ENCODE assay signal across 14 mouse cellular contexts in genomic region chr5:115924946-115925345, GRCm38 (mm10).
"Had no signal": no experiment of that assay in that cellular context is flagged by ENCODE, and none has a peak within 500 bp of the region (broad histone marks: within the 10 kb centered on the region; RNA-seq: fewer than 3 reads in every experiment).

No protein-coding gene starts in this region.

- H3K4me1 ChIP-seq: midbrain, embryonic 13.5 days had no signal

- DNase-seq: kidney, postnatal 25 days; layer of hippocampus, adult 9-11 months; liver, embryonic 13.5 days; lung, adult 2 months; lung, postnatal 36 days; thymus, adult 18-20 months; thymus, postnatal 36 days had no signal

- H3K4me2 ChIP-seq: liver, embryonic 13.5 days; midbrain, embryonic 13.5 days had no signal

- H3K4me3 ChIP-seq: layer of hippocampus, adult 2 months; liver, embryonic 13.5 days; megakaryocyte, embryonic 14.5 days; midbrain, embryonic 10.5 days; midbrain, embryonic 13.5 days had no signal

- H3K9ac ChIP-seq: liver, embryonic 13.5 days; midbrain, embryonic 13.5 days had no signal

- H3K27ac ChIP-seq: kidney, postnatal 0 days; layer of hippocampus, adult 2 months; liver, embryonic 13.5 days; midbrain, embryonic 10.5 days; midbrain, embryonic 13.5 days had no signal

- H3K27me3 ChIP-seq: liver, embryonic 13.5 days; megakaryocyte, embryonic 14.5 days; midbrain, embryonic 13.5 days had no signal

- ATAC-seq: lung, postnatal 0 days; midbrain, embryonic 13.5 days; midbrain, embryonic 16.5 days had no signal

- H3K9me3 ChIP-seq: liver, embryonic 13.5 days; megakaryocyte, embryonic 14.5 days; midbrain, embryonic 10.5 days; midbrain, embryonic 13.5 days had no signal
